Mouse (Mus musculus) left cerebral cortex, adult 9 months (tissue): ENCODE measurements around the gene Cd36.
A peak's percentile ranks its signal among the peaks of the same experiment; 100 is the strongest.

Source experiments
- DNase-seq, 2 experiments: peaks; one replicate each; pipeline ENCODE4 v3.0.0; 2022; ENCODE audit warnings: low spot score in 2 of 2

Gene Cd36

DNA sequence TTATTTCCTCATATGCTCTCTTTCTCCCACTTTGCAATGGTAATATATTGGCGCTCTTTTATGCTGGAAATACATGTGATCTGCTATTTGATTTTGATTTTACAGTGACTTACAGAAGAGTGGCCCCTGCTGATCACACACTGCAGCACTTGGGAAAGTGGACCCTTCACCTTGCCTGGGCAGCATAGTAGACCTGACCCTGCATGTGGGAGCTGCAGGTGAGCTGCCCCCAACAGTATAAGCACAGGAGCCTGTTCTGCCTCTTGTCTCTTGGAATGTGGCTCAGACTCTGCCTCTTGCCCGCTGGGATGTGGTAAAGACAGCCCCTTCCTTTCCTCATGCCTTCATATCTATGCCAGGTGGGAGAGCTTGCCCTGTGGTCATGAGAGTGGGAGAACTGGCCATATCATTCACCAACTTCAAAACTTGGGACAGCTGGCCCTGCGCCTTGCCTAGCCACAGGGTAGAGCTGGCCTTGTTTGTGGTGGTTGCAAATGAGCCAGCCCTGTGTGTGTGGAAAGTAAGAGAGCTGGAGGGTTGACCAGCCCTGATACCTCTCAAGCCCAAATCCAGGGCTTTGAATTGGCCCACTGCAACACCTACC, 81.7 kb downstream of the Cd36 start:
- no peak for DNase-seq

DNA sequence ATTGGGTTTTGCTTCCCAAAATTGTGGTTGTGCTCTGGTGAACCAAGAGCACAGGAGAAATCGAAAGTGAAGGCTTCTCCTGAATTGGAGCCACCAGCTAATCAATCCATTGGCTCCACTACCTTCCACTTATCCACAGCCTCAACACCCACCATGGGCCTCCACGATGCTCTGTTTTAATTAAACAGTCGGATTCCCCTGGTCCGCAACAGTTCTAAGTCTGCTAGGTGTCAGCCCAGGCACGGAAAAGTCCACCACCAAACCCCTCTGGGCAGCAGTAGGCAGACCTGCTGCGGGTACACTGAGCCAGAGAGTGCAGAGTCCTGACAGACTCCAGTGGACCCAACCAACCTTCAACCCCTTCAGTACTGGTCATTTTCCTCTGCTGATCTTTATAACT, 112.0 kb downstream of the Cd36 start:
- no peak for DNase-seq

DNA sequence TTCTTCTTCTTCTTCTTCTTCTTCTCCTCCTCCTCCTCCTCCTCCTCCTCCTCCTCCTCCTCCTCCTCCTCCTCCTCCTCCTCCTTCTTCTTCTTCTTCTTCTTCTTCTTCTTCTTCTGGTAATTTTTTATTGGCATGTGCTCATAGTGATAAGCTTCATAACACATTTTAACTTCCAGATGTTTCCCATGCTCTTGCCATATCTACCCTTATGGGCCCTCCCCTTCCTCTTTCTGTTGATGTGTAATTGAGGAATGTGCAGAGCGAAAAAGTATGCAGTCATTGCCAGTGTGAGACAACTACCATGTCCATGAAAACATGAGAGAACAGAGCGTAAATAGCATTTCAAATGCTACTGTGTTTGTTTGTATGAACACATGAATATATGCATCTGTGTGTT, 118.3 kb downstream of the Cd36 start:
- DNase-seq = no peak

DNA sequence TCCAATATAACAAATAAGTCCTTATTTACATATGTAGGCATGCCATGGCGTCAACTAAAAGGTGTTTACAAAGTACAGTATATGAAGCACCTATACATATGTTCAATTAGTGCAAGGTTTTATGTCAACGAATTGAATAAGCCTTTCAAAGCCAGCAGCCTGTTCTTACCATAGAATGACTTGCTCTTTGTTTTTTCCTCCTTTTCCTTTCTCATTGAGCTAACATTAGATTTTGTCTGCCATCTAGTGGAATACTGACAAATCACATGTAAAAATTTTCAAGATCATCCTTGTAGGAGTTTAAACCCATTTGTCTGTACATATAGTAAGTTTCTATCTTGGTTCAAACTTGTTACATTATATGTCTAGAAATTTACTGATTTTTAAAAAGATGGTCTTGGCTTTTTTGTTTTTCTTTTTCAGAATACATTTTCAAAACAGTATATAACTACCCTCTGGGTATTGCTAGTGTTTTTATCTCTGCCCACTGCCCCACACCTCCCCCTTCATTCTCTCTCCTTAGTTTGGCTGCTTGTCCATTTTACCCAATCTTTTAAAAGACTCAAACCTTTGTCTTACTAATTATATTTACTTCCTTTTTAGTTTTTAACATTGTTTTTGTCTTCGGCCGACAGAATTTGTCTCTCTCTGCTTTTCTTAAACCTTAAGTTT, 122.5 kb downstream of the Cd36 start:
- peak in 1 of 2 experiments; percentile 18 for DNase-seq

DNA sequence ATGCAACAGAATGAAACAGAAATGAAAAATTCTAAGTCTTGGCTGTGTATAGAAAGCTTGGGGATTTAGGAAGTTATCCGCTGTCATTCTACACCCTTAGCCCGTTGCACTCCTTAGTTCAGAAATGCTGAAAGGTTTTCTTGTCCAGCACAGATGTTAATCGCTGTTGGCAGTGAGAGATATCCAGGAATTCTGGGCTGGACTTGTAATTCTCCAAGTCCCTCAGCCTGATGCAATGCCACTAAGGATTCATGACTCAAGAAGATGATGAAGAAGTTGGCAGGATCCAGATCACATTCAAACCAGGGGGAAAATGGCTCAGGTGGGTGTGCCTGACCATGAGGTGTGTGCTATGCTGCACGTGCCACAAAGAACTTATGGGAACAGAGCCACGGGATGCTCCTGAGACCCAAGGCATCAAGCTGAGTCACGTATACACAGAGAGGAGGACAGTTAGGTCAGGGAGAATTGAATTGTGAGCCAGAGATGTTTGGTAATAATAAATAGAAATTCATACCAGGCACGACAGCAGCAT, 135.1 kb downstream of the Cd36 start:
- no peak for DNase-seq

DNA sequence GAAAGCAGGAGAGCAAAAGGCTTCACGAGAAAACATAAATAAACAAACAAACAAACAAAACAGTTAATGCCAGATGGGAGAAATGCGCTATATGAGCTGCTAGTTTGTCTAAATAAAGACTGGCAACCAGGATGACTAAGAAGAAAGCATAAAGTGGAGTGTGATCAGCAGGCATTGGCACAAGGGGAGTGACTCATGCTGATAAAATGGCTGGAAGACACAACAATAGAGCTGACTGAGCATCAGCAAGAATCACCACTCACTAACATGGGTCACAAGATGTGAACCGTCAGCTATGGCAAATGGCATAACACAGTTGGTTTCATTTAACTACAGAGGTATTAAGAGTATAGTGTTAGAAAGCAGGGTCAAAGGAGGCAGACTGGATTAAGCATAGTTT, 140.3 kb downstream of the Cd36 start:
- DNase-seq = no peak

DNA sequence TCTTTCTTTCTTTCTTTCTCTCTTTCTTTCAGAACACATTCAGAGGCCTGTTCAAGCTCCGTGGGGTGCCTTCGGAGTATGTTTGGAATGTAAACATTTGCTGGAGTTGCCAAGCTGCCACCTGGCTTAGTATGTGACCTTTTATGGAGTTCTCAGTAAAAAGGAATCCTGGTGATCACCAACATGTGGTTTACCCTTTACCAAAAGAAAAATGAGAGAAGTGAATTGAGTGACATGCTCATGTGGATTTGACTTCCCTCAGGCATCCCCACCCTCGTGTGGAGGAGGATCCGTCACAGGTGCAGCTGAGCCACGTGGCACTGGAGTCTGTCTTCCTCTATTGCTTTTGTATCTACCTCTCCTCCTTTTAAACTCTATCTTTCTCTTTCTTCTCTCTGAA, 141.5 kb downstream of the Cd36 start:
- DNase-seq = no peak

DNA sequence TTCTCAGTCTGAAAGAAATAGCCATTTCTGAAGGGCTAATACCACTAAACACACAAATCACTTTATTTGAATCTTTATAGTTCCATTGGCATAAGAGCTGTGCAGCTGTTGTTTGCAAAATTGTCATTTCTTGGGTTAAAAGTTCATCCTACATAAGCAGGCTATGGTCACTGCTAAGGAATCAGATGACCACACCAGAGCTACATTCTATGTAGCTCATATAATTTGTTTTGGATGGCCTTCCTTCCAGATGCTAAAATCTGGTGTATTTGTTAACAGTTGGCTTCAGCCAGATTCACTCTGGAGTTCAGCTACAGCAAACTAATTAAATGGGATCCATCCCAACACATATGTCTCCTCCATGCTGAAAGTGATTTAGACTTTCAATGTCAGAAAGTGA, 142.1 kb downstream of the Cd36 start:
- DNase-seq = no peak

DNA sequence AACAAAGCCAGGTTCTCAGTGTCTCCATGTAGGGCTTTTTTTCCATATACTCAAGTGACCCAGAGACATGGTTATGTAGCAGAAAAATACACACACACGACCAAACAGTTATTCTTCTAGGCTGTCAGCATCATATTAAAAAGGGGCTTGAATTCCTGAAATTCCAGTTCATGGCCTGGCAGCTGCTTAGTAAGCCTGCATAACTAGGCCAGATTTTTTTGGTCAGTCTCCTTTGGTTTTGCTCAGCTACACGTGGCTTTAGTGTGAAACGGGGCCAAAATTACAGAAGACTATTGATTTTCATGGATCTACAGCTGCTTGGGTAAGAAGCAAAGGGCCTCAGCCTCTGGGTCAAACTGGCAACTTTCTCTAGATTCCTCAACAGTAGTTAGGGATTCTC, 148.8 kb downstream of the Cd36 start:
- DNase-seq = no peak
